Mouse (Mus musculus): ENCODE results near the gene Manbal. TPM values are rescaled to one million over a fixed set of nuclear protein-coding genes. Genes with fewer than 3 reads are reported as not detected.

The Manbal gene
- total RNA-seq, 4 experiments from 2014 or later: 16.4 to 18.4 (median 17.4) TPM

DNA sequence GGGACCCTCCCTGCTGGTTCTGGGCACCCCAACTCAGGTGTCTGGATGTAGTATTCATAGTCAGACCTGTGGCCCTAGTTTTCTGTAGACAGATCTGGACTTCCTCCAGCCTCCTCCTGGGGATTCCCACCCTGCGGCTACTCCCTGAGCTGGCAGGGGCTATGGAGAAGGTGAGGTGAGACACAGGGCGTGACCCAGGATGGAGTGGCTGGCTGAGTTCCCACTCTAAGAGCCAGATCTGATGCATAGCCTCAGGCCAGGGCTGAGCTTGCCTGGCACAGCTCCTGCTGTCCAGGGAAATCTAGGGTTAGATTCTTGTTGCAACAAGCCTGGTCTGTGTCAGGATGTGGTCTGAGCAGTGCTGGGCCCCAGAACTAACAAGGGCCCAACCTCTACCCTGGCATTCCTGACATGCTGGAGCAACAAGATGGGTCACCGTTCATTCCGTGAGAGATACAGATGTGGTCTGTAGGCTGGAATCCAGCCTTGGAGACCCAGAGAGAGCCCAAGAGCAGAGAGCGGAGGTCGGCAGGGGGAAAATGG is 43.8 kb downstream of the Manbal start:
- no peak for DNase-seq (ENCODE audit: low spot score in 2 of 2)

DNA sequence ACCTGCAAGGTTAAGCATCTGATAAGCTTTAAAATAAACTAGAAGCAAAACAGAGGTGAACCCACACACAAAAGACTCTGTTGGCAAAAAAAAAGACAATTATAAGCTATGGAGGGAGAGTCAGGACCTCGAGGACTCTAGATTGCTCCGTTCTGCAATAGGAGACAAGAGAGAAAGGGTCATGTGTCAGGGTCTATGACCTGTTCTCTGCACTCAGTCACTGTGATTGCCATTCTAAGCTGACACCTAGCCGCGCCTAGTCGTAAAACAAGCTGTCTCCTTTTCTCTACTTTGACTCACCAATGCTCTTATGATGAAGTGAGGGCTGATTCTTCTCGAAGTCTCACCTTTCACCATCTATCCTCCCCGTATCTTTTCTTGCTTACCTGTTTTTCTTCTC is 45.1 kb downstream of the Manbal start:
- DNase-seq (ENCODE audit: low spot score in 2 of 2): no peak

DNA sequence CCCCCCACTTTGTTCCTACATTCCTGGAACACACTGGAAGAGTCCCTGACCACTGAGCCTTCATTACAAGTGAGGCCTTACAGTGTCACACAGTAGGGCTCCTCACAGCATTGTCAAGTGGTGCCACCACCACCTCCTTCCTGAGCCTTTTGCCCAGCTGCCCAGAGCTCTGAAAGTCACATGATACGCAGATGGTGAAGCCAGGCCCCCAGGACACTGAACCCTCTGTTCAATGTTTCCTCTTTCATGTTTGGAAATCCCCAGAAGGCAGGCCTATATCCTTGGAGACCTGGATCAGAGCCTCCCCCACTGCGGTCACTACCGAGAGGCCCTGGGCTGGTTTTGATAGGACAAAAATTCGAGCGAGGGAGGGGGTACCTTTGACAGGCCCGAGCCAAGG is 49.8 kb downstream of the Manbal start:
- DNase-seq (ENCODE audit: low spot score in 2 of 2): no peak

DNA sequence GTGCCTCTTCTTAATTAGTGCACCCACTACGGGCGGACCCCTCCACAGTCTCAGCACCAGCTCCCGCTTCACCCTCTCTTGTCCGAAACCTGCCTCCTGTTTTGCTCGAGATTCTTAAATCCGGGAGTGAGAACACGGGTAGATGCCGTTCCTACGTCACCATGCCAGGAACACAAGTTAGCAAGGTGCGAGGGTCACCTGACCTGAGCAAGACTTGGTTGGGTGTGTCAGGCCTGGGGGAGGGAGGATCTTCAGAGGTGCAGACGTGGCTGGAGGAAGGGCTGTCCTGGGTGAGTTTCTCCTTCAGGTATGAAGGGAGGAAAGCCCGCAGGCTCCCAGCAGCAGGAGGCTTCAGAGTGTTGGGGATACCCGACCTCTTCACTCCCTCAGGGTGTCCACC is 50.8 kb downstream of the Manbal start, which contains the start of gene Src:
Gene Src (plus strand): TSS at position 239 of the 400 bp plus-strand sequence.
- no peak for DNase-seq (ENCODE audit: low spot score in 2 of 2)

DNA sequence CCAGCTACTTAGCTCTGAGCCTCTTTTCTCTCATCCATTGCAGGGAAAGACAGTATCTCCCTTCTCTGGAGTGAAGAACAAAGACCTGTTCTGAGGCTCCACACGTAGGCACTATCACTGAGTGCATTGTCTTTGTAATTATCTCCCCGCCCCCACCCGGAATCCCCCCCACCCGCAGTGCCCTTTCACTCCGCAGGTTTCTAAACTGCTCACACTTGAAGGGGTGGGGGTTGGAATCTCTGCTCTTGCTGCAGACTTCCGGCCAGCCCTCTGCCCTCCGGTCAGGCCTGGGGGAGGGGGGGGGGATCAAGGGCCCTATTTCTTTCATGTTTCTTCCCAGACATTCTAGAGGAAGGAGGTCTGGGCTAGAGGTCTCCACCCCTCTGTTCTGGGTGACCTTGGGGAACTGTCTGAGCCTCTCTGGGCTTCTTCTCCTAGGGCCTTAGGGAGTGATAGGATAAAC is 51.2 kb downstream of the Manbal start:
- no peak for DNase-seq (ENCODE audit: low spot score in 2 of 2)

DNA sequence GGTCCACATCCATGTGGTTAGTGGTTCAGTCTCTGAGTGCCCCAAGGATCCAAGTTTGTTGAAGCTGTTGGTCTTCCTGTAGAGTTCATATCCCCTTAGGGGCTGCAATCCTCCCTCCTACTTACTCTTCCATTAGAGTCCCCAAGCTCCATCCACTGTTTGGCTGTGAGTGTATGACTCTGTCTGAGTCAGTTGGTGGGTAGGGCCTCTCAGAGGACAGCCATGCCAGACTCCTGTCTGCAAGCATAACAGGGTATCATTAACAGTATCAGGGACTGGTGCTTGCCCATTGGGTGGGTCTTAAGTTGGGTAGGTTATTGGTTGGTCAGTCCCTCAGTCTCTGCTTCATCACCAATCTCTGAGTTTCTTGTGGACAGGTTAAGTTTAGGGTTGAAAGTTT is 52.1 kb downstream of the Manbal start:
- DNase-seq (ENCODE audit: low spot score in 2 of 2): no peak

DNA sequence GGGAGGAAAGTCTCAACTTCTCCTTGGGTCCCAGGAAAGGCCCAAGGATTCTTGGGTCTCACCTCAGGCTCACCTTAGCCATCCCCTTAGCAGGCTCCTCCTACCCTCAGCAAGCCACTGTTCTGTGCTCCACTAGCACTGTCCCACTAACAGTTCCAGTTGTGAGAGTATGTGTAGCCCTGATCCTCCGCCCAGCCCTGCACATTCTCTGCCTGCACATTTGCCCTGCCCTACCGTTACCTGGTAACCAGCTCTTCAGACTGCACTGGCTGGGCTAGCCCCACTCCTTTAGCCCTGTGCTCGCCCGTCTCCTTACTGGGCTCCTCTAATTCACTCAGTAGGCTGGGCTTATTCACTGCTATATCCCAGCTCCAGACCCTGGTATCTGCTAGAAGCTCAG is 53.0 kb downstream of the Manbal start:
- no peak for DNase-seq (ENCODE audit: low spot score in 2 of 2)

DNA sequence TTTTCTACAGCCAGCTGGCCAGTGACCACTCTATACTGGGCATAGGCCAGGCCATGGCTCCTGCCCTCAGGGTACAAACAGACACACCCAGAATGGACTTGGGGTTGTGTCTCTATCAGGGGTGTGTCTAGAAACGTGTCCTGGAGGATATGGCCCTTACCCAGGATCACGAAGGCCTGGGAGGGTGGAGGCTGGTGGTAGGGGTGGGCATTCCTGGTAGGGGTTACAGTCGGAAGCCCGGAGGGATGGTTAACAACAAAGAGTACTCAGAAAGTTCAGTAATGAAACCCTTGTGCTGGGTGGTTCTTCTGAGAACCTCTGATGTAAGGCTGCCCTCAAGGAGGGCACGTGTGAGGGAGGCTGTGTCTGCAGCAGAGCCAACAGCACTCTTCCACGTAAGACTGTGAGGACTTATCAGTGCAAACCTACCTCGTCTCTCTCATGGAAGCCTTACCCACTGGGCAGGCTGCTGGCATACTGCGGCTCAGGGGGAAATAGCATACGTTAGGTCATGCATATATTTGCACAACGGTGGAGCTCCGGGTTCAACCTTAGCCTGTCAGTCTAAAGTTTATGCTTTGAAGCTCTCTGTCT is 54.8 kb downstream of the Manbal start:
- no peak for DNase-seq (ENCODE audit: low spot score in 2 of 2)

DNA sequence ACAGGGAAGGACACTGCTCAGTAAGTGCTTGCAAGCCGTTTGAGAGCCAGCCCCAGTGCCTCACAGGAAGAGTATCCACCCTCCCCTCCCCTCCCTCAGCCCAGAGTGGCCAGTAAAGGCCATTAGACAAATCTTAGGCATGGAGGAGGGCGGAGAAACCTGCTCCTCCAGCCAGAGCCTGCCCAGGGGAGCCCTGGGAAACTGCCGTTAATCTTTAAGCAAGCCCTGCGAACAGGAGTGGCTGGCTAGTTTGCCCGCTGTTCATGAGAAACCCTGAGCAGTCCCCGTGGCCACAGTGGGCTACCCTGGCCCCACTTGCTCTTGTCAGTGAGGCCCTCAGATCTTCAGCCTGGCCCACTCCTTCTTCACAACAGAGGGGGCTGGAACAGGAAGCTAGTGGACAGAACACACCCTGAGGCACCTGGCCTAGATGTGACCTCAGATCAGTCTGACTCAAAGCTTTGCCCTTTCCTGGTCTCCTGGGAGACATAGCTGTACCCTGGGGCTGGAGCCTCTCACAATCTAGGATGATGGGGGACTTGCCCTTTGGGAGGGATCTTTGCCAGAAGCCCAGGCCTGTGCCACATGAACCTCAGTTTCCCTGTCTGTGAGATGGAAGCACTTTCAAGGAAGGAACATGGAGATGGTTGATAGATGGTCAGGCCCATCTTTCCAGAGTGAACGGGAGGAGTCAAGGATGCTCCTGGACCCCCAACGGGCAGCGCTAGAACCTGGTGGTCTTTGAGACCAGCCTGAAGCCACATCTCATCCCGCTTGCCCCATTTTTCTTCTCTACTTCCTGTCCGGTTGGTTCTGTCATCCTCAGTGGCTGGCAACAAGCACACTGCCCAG is 55.7 kb downstream of the Manbal start:
- DNase-seq (ENCODE audit: low spot score in 2 of 2): no peak

DNA sequence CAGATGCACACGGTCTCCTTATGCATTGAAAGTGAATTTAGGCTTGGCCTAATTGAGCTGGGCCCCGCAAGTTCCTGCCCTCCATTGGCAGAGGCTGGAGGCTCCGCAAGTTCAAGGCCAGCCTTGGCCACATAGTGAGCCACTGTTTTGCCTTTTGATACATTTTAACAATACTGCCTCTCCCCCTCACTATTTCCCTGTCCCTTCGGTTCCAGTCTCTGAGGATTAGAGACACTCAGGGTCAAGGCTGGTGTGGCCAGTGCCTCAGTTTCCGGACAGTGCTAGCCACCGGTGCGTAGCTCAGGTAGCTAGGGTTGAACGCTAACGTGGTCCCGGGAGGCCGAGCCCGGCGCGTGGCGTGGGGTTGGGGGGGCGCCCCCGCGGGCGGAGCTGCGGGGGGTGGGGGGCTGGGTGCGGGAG is 56.3 kb downstream of the Manbal start:
- DNase-seq (ENCODE audit: low spot score in 2 of 2): no peak

DNA sequence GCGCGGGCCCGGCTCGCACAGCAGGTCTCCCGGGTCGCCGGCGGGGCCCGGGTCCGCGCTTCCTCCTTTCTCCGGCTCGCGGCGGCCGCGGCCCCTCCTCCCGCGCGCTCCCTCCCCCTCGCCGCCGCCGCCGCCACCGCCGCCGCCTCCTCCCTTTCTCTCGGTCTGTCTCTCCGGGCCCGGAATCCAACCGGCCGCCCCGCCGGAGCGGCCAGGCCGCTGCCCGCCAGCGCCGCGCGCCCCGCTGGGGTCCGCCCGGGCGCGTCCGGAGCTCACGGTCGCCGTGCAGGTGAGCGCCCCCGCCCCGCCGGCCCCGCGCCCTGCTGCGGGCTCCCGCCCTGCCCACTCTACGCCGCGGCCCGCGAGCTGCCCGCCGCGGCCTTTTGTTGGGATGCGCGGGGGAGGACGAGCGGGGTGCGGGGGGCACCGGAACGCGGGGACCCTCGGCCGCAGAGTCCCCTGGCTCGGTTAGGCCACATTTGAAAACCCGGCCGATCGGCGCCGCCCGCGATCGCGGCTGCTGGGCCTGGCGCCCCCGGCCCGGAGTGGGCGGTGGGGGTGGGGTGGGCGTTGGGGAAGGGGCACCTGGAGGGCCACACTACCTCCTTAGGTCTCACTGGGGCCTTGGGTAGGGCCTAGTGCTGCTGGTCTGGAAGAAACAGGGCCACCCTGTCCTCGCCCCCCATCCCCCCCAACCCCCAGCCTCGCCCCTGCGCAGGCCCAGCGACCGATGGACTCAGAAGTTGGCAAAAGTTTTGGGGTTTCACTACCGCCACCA is 56.9 kb downstream of the Manbal start:
- no peak for DNase-seq (ENCODE audit: low spot score in 2 of 2)

DNA sequence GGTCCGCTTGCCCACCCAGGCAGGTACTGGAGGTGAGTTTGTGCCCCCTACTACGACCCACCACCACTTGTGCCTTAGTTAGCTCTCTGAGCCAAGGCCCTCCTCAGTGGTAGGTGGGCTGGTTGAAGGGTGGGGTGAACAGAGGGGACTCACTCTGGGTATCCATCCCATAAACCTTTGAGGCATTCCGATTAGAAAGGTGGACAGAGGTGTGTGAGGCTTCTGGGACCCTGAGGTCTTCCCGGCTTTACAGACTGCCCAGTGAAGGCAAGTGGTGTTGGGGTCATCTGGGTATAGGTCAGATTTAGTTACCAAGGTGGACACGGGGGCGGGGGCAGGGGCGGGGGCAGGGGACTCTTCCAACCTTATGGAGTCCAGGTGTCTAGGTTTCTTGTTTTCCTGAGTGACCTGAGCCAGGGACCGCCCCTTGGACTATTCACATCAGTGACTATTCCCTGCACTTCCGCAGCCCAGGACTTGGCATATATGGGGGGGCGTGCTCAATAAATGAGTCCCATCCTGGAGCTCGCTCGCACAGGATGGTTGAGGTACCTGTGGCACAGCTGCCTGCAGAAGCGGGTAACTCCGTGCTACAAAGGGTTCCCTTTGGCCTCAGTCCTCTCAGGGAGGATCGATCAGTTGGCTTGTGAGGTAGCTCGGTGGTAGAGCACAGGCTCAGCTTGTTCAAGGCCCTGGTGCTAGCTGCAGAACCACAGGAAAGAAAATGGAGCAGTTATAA is 57.7 kb downstream of the Manbal start:
- DNase-seq (ENCODE audit: low spot score in 2 of 2): no peak

DNA sequence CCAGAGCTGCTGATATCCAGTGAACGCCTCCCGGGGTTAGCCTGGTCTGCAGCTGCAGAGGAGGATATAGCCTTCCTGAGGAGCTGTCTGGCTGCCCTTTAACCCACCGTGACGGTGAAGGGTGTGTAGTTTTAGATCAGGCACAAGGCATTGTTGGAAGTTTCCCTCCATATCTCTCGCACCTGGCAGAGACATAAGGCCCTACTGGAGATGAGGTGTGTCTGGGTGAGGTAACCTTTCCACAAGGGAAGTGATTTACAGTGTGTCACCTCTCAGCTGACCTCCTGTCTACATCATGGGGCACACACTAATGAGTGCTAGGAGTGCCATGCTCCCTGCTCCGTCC is 58.2 kb downstream of the Manbal start:
- DNase-seq (ENCODE audit: low spot score in 2 of 2): no peak

DNA sequence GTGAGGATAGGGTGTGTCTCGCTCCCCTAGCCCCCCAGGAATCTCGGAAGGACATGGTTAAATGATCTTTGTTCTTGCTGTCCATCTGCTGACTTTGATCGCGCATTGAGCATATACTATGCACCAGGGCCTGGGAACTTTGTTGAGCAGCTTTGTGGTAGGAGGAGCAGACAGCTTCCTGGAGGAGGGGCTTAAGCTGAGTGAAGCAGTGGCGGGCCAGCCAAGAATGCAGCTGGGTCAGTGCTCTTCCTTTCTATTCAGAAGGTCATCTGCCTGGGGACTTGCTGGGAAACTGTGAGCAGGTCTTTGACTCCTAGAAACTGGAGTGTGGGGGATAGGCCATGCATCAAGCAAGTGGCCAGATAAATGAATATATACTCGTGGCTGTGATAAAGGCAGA is 58.8 kb downstream of the Manbal start:
- DNase-seq (ENCODE audit: low spot score in 2 of 2): no peak

DNA sequence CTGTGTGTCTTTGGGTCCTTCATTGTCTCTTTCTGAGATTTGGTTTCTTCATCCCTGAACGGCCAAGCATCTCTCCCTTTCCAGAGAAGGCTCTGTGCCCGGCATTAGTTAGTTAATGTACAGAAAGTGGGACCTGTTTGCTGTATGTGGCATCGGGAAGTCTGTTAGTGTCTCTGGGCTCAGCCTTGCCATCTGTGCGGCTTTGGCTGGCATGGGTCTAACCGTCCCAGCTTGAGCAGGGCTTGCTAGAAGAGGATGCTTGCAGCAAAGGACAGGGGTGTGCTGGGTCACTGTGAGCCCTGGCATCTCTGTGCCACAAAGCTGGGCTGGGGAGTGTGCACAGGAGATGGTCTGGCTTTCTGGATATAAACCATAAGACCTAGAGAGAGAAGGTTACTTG is 59.8 kb downstream of the Manbal start:
- no peak for DNase-seq (ENCODE audit: low spot score in 2 of 2)

DNA sequence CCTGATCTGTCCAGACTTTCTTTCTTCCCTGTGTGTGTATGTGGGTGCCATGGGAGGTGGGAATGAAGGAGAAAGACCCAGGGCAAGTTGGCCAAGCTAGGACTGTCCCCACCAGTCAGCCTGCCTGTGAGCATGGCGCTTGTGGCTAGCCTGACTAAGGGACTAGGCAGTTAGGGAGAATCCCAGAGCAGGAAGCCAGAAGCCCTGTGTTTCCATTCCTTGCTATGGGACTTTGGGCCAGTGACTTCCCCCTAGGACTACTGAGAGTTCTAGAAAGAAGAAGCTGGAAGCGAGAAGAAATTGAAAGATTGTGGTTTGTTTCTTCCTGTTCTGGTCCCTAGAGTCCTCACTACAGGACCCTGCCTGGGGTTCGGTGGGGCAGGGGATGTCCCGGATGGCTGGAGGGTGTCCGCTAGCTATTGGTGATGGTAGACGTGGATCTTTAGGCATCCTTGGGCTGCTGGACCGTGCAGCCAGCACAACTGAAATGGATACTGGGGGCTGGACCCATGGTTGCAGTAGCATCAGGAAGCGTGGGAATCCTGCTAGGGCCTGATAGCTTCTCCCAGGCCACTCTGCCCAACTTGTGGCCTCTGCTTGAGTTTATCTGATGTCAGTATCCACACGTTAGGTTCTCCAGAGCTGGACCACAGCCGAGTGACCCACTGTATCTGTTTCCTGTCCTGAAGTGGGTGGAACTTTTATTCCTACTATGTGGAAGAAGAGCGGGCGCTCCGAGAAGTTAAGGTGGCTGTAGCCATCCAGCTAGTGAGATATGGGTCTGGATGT is 61.2 kb downstream of the Manbal start:
- DNase-seq (ENCODE audit: low spot score in 2 of 2): no peak

DNA sequence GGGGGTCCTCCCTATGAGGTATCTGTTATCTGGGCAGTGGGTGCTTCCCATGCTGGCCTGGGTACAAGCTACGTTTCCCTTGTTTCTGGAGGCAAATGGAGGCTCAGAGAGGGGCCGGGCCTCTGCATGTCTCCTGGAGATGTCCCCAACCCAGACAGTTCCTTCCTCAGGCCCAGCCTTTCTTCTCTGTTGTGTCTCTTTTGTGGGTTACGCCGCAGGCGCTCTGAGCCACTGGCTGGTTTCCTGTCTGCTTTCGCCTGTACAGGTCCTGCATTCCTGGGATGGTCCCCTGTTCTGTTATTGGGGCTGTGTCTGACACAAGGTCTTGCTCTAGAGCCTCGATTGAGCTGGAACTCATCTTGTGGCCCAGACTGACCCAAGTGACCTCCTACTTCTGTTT is 62.3 kb downstream of the Manbal start:
- DNase-seq (ENCODE audit: low spot score in 2 of 2): no peak

DNA sequence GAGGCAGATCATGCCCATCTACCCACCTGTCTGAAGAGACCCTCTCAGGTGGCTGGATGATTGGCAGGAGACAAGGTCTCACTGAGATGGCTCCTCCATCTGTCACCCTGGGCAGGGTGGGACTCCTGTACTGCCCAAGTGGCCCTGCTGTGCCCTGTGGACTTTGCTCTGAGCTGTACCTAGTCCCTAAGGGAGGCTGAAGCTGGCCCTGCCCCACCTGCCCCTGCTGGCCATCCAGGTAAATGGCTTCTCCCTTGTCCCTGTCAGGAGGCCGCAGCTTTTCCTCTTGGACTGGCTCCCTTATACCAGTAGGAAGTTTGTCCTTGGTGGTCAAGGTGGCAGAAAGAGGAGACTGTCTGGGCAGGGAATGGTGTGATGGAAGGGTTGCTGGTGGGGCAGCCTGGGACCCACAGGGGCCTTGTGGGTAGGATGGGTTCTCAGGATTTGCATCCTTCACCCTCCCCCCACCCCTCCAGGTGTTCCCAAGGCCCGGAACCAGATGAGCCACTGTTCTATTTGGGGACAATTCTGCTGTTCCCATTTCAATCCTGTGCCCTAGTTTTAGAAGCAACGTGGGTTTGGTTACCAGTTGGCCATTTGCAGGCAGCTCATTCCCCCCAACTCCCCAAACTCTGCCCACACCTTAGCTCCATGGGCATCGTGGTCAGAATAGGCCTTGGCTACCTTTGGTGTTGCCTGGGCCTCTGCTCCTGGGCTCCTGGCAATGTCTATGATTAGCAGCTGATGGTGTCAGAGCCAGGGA is 63.5 kb downstream of the Manbal start:
- no peak for DNase-seq (ENCODE audit: low spot score in 2 of 2)

DNA sequence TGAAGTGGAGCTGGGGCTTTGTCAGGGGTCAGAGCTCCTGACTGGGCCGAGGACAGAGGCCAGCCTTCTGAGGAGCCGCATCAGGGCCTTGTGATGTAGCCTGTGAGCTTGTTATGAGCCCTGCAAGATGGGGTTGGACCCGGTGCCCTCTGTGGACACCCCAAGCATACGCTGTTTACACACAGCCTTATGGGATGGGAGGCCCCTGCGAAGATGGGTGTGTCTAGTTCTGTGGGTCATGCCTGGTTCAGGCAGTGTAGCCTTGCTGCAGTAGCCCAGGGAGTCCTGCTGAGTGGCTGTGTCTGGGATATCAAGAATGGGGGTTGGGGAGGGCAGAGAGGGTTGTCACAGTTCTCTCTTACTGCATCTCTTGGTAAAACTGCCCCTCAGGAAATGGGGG is 64.5 kb downstream of the Manbal start:
- DNase-seq (ENCODE audit: low spot score in 2 of 2): no peak

DNA sequence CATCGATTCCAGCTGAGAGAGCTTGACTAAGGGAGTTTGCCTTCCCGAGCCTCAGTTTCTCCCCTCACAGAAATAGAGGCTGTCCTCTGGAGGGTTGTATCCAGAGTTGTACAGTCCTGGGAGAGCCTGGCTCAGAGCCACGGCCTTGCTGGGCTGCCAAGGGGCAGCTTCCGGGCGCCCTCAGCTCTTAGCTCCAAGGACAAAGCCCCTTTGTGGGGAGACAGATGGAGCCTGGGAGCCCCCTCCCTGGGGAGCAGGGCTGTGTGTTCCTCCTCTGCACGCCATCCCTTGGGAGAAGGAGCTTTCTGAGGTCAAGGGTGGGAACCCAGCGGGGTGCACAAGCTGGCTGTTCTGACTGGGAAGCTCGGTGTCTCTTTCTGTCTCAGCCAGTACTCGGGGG is 65.1 kb downstream of the Manbal start:
- DNase-seq (ENCODE audit: low spot score in 2 of 2): no peak
